Mouse (Mus musculus): ENCODE results near the gene 1700016H13Rik. TPM values are rescaled to one million over a fixed set of nuclear protein-coding genes. Genes with fewer than 3 reads are reported as not detected.

Gene 1700016H13Rik
- polyA plus RNA-seq, 2 experiments: not detected

DNA sequence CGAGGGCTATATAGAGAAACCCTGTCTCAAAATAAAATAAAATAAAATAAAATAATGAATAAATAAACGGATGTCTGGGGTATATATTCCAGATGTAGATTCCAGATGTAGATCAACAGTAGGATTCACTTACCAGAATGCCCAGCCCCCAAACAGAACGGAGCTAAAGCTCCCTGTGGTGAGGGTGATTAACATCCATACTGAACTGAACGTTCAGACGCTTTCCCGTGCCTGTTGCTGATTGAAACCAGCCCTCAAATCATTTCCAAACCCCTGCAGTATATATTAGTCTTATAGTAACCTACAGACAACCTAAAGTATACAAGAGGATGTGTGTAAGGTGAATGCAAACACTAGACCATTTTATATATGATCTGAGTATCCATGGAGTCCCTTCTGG is 18.7 kb upstream of the 1700016H13Rik start:
- Histone ChIP-seq H3K27me3 (ENCODE audit: control insufficient read depth, insufficient read depth, low read length) (no peaks in the 10 kb centered on the region), H3K4me3 (ENCODE audit: insufficient read depth in 1 of 2, low read depth in 2 of 2, low read length in 2 of 2) (no peak overlapping the region), H3K9ac (replicated peaks) (no peak overlapping the region), H3K4me1 (replicated peaks; ENCODE audit: control insufficient read depth in 2 of 2, insufficient read depth in 2 of 2, low read length in 1 of 2) (no peaks in the 10 kb centered on the region), H3K4me2 (ENCODE audit: low read depth) (no peak overlapping the region), H3K36me3 (replicated peaks; ENCODE audit: control insufficient read depth, insufficient read depth, low read depth) (no peaks in the 10 kb centered on the region), H3K9me3 (ENCODE audit: control insufficient read depth, low read length) (no peaks in the 10 kb centered on the region), H3K27ac (no peak overlapping the region)
- ATAC-seq (ENCODE audit: insufficient read depth): no peak
- DNase-seq (ENCODE audit: low read depth in 3 of 3, low spot score in 3 of 3): no peak
- WGBS (ENCODE audit: insufficient replicate concordance): 58% methylated on average over 6 of the region's 6 CpGs
- no peak for TF ChIP-seq CTCF (IDR thresholded peaks at IDR 0.05; ENCODE audit: low read depth)
- TF ChIP-seq EP300 (IDR thresholded peaks at IDR 0.05; ENCODE audit: low read depth): no peak

DNA sequence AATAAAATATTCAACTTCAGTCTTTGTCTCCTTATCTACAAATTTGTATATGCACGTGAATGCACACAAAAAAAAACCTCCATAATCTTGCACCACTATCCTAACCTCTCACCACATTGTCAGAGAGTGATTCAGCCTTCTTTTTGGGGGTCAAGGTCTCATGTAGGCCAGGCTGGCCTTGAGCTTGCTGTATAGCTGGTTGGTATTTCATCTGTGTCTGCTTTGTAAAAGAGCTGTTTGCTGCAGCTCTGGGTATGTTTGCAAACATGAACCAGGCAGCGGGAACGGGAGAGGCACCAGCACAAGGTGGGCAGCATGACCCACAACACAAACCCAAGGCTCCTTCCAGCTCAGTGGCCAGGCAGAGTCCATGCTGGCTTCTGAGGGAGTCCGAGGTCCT is 17.8 kb upstream of the 1700016H13Rik start:
- ATAC-seq (ENCODE audit: insufficient read depth) (no peak), DNase-seq (ENCODE audit: low read depth in 3 of 3, low spot score in 3 of 3) (no peak)
- Histone ChIP-seq H3K9me3 (ENCODE audit: control insufficient read depth, low read length) (no peaks in the 10 kb centered on the region), H3K9ac (replicated peaks) (no peak overlapping the region), H3K36me3 (replicated peaks; ENCODE audit: control insufficient read depth, insufficient read depth, low read depth) (no peaks in the 10 kb centered on the region), H3K4me2 (ENCODE audit: low read depth) (no peak overlapping the region), H3K4me3 (ENCODE audit: insufficient read depth in 1 of 2, low read depth in 2 of 2, low read length in 2 of 2) (no peak overlapping the region), H3K27ac (no peak overlapping the region), H3K27me3 (ENCODE audit: control insufficient read depth, insufficient read depth, low read length) (no peaks in the 10 kb centered on the region), H3K4me1 (replicated peaks; ENCODE audit: control insufficient read depth in 2 of 2, insufficient read depth in 2 of 2, low read length in 1 of 2) (no peaks in the 10 kb centered on the region)
- no peak for TF ChIP-seq CTCF (IDR thresholded peaks at IDR 0.05; ENCODE audit: low read depth)
- TF ChIP-seq EP300 (IDR thresholded peaks at IDR 0.05; ENCODE audit: low read depth): no peak
- WGBS (ENCODE audit: insufficient replicate concordance): 58% methylated on average over 4 of the region's 4 CpGs

DNA sequence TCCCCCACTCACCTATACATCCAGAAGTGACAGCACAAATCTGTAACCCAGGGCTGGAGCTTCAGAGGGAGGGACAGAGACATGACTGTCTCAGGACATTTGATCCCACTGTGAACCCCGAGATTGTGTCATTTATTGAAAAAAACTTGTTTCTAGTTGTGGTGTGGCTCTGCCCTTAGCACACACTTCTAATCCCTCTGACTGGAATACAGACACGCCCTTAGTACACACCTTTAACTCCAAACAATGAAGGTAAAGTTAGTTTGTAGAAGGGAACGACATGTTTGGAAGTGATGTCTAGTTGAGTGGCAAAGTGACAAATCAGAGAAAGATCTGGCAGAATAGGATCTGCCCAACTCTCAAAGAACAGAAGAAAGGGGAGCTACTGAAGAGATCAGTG is 16.0 kb upstream of the 1700016H13Rik start:
- H3K27ac ChIP-seq: no peak overlapping the region
- no peak overlapping the region for H3K9ac ChIP-seq (replicated peaks)
- H3K4me1 ChIP-seq (replicated peaks; ENCODE audit: control insufficient read depth in 2 of 2, insufficient read depth in 2 of 2, low read length in 1 of 2): no peaks in the 10 kb centered on the region
- 53% methylated on average over 3 of the region's 3 CpGs for WGBS (ENCODE audit: insufficient replicate concordance)
- H3K36me3 ChIP-seq (replicated peaks; ENCODE audit: control insufficient read depth, insufficient read depth, low read depth): no peaks in the 10 kb centered on the region
- TF ChIP-seq EP300 (IDR thresholded peaks at IDR 0.05; ENCODE audit: low read depth): no peak
- no peak for TF ChIP-seq CTCF (IDR thresholded peaks at IDR 0.05; ENCODE audit: low read depth)
- no peak overlapping the region for H3K4me3 ChIP-seq (ENCODE audit: insufficient read depth in 1 of 2, low read depth in 2 of 2, low read length in 2 of 2)
- no peaks in the 10 kb centered on the region for H3K9me3 ChIP-seq (ENCODE audit: control insufficient read depth, low read length)
- DNase-seq (ENCODE audit: low read depth in 3 of 3, low spot score in 3 of 3) (no peak), ATAC-seq (ENCODE audit: insufficient read depth) (no peak)
- H3K4me2 ChIP-seq (ENCODE audit: low read depth): no peak overlapping the region
- no peaks in the 10 kb centered on the region for H3K27me3 ChIP-seq (ENCODE audit: control insufficient read depth, insufficient read depth, low read length)

DNA sequence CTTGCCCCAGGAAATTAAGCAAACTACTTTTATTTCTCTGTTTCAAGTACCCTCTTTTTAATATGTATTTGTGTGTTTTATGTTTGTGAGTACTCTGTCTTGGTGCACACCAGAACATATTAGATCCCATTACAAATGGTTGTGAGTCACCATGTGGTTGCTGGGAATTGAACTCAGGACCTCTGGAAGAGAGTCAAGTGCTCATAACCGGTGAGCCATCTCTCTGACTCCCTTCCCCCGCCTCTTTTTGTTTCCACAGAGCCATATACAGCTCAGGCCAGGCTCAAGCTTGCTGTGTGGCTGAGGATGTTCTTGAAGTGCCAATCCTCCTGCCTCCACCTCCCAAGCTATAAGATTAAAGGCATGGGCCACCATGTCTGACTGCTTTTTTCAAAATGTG is 10.1 kb upstream of the 1700016H13Rik start:
- H3K4me1 ChIP-seq (replicated peaks; ENCODE audit: control insufficient read depth in 2 of 2, insufficient read depth in 2 of 2, low read length in 1 of 2): no peaks in the 10 kb centered on the region
- H3K9me3 ChIP-seq (ENCODE audit: control insufficient read depth, low read length): no peaks in the 10 kb centered on the region
- no peaks in the 10 kb centered on the region for H3K27me3 ChIP-seq (ENCODE audit: control insufficient read depth, insufficient read depth, low read length)
- H3K4me2 ChIP-seq (ENCODE audit: low read depth): no peak overlapping the region
- no peak overlapping the region for H3K4me3 ChIP-seq (ENCODE audit: insufficient read depth in 1 of 2, low read depth in 2 of 2, low read length in 2 of 2)
- TF ChIP-seq EP300 (IDR thresholded peaks at IDR 0.05; ENCODE audit: low read depth) (no peak), CTCF (IDR thresholded peaks at IDR 0.05; ENCODE audit: low read depth) (no peak)
- 65% methylated on average over 2 of the region's 2 CpGs for WGBS (ENCODE audit: insufficient replicate concordance)
- ATAC-seq (ENCODE audit: insufficient read depth) (no peak), DNase-seq (ENCODE audit: low read depth in 3 of 3, low spot score in 3 of 3) (no peak)
- no peak overlapping the region for H3K9ac ChIP-seq (replicated peaks)
- no peak overlapping the region for H3K27ac ChIP-seq
- no peaks in the 10 kb centered on the region for H3K36me3 ChIP-seq (replicated peaks; ENCODE audit: control insufficient read depth, insufficient read depth, low read depth)

DNA sequence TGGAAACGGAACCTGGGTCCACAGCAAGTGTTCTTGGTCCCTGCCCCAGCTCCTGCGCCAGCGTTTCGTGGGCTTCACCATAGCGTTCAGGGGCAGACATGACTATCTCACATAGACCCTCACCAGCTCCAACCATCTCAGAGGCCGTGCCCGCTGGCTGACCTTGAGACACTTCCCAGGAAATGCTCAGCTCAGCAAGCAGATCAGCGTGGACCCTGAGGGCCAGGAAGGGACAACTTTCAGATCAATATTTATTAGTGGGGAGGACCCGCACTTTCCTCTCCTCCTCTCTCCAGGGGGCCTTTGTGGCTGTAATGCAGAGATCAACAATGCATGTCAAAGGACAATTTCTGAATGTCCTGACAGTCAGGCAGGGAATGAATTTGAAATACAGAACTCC is 9.1 kb upstream of the 1700016H13Rik start:
- TF ChIP-seq EP300 (IDR thresholded peaks at IDR 0.05; ENCODE audit: low read depth) (no peak), CTCF (IDR thresholded peaks at IDR 0.05; ENCODE audit: low read depth) (no peak)
- Histone ChIP-seq H3K27me3 (ENCODE audit: control insufficient read depth, insufficient read depth, low read length) (no peaks in the 10 kb centered on the region), H3K4me3 (ENCODE audit: insufficient read depth in 1 of 2, low read depth in 2 of 2, low read length in 2 of 2) (no peak overlapping the region), H3K4me1 (replicated peaks; ENCODE audit: control insufficient read depth in 2 of 2, insufficient read depth in 2 of 2, low read length in 1 of 2) (no peaks in the 10 kb centered on the region), H3K9me3 (ENCODE audit: control insufficient read depth, low read length) (no peaks in the 10 kb centered on the region), H3K27ac (no peak overlapping the region), H3K36me3 (replicated peaks; ENCODE audit: control insufficient read depth, insufficient read depth, low read depth) (no peaks in the 10 kb centered on the region), H3K9ac (replicated peaks) (no peak overlapping the region), H3K4me2 (ENCODE audit: low read depth) (no peak overlapping the region)
- no peak for ATAC-seq (ENCODE audit: insufficient read depth)
- DNase-seq (ENCODE audit: low read depth in 3 of 3, low spot score in 3 of 3): no peak
- WGBS (ENCODE audit: insufficient replicate concordance): 62% methylated on average over 9 of the region's 9 CpGs

Measured in liver, embryonic 14.5 days (tissue).